ENCODE assay signal across 8 mouse cellular contexts in the genomic region with DNA sequence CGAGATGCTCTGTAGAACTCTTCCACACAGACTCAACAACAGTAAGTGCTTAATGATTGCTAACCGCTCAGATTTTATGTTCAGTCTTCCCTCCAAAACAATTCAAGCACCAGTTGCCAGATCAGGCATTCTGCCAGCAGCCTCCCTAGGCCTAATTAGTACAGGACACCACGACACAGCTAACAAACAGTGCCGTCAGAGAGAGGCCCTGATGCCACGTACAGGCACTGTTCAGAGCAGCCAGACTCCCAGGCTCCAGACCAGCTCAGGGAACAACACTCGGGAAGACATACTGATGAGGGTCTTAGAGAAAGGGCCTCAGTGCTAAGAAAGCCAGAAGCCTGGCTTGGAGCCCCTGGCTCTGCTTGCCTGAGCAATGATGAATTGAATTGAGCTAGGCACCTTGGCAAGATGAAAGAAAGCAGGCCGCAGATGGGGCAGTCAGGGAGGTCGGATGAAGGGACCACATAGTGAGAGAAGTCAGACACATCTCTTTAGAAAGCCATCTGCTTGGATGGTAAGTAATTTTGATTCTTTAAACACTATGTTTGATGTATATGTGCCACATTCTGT. TPM values are rescaled to one million over a fixed set of nuclear protein-coding genes. Genes with fewer than 3 reads are reported as not detected.
DNase-seq lines count a peak whose midpoint lies in the region; ATAC-seq lines count a peak whose summit lies in the region.

No protein-coding gene starts in this region.

- H3K36me3 ChIP-seq in kidney, embryonic 16.5 days (ENCODE audit: insufficient read depth, low read length) = no peaks in the 10 kb centered on the region
- H3K36me3 ChIP-seq in midbrain, embryonic 16.5 days (ENCODE audit: control insufficient read depth, insufficient read depth, low read length) = no peaks in the 10 kb centered on the region

- no peak for ATAC-seq in kidney, embryonic 16.5 days (ENCODE audit: low FRiP score, low TSS enrichment)
- ATAC-seq in midbrain, embryonic 16.5 days = peak; percentile 94

- H3K9me3 ChIP-seq in kidney, embryonic 16.5 days (ENCODE audit: low read length) = no peaks in the 10 kb centered on the region
- no peaks in the 10 kb centered on the region for H3K9me3 ChIP-seq in midbrain, embryonic 16.5 days (replicated peaks; ENCODE audit: control insufficient read depth, low read length, poor library complexity, severe bottlenecking)

- H3K27ac ChIP-seq in kidney, embryonic 16.5 days (ENCODE audit: low read length) = no peak overlapping the region
- peak overlapping the region; percentile 39; the same call in 1 of the 2 replicates for H3K27ac ChIP-seq in midbrain, embryonic 16.5 days (ENCODE audit: low read length)

- H3K4me2 ChIP-seq in kidney, embryonic 16.5 days (replicated peaks; ENCODE audit: low read depth, low read length) = no peak overlapping the region
- no peak overlapping the region for H3K4me2 ChIP-seq in midbrain, embryonic 16.5 days (ENCODE audit: low read length)

- H3K27me3 ChIP-seq in kidney, embryonic 16.5 days (ENCODE audit: insufficient read depth, low read length) = no peaks in the 10 kb centered on the region
- H3K27me3 ChIP-seq in midbrain, embryonic 16.5 days (ENCODE audit: control insufficient read depth, insufficient read depth, low read depth, low read length) = no peaks in the 10 kb centered on the region

- H3K9ac ChIP-seq in kidney, embryonic 16.5 days (replicated peaks; ENCODE audit: low read length) = no peak overlapping the region
- no peak overlapping the region for H3K9ac ChIP-seq in midbrain, embryonic 16.5 days (ENCODE audit: low read depth, low read length)

- 61% methylated on average over 8 of the region's 8 CpGs for WGBS in kidney, embryonic 16.5 days
- WGBS in midbrain, embryonic 16.5 days = 33% methylated on average over 8 of the region's 8 CpGs

- no peaks in the 10 kb centered on the region for H3K4me1 ChIP-seq in kidney, embryonic 16.5 days (ENCODE audit: insufficient read depth, low read length)
- no peaks in the 10 kb centered on the region for H3K4me1 ChIP-seq in midbrain, embryonic 16.5 days (ENCODE audit: control insufficient read depth, insufficient read depth, low read length)

- no peak overlapping the region for H3K4me3 ChIP-seq in kidney, embryonic 16.5 days (ENCODE audit: low read length)
- no peak overlapping the region for H3K4me3 ChIP-seq in midbrain, embryonic 16.5 days (ENCODE audit: low read depth, low read length)

- DNase-seq in kidney, postnatal 14 days = peak; percentile 21
- peak; percentile 87 to 91 for DNase-seq in cerebellum, postnatal 14 days
- peak; percentile 74 for DNase-seq in layer of hippocampus, adult 11-12 months (ENCODE audit: low spot score)
- DNase-seq in thymus, postnatal 36 days = no peak
- DNase-seq in gastrocnemius, postnatal 36 days = no peak
- DNase-seq in lung, postnatal 36 days = no peak

- intact Hi-C loops in gastrocnemius, postnatal 36 days (cut with DNase I) = no loop called here

RNA-seq across cellular contexts. Expression of gene Rgs9, which starts 22.5 kb away (rescaled TPM):
- 1.2 and 1.9 TPM in 2 replicates for polyA plus RNA-seq in kidney, embryonic 16.5 days (2015; fragmentation: Nextera tagmentation; extraction: Ambion mirVana)
- polyA plus RNA-seq in midbrain, embryonic 16.5 days (2015; fragmentation: Nextera tagmentation; extraction: Ambion mirVana) = 17.5 and 18.8 TPM in 2 replicates
- total RNA-seq in gastrocnemius, postnatal 36 days (2021) = not detected

RNA-seq across cellular contexts. Expression of gene Gna13, which starts 42.2 kb away (rescaled TPM):
- 22.0 and 24.1 TPM in 2 replicates for polyA plus RNA-seq in kidney, embryonic 16.5 days (2015; fragmentation: Nextera tagmentation; extraction: Ambion mirVana)
- polyA plus RNA-seq in midbrain, embryonic 16.5 days (2015; fragmentation: Nextera tagmentation; extraction: Ambion mirVana) = 17.6 and 20.5 TPM in 2 replicates
- total RNA-seq in gastrocnemius, postnatal 36 days (2021) = 10 to 100 TPM; 21.9 to 22.1 TPM

Comparison
In these comparisons a context has a peak if more than half of its experiments do, and no peak if none do; other contexts are left out.
1. DNase-seq: peak in kidney, postnatal 14 days (single experiment), cerebellum, postnatal 14 days (2 of 2) and layer of hippocampus, adult 11-12 months (single experiment); none in thymus, postnatal 36 days (0 of 2), gastrocnemius, postnatal 36 days (0 of 2) and lung, postnatal 36 days (single experiment).